Mouse (Mus musculus) forebrain, embryonic 16.5 days (tissue): ENCODE measurements around the gene Prdx2. TPM values are rescaled to one million over a fixed set of nuclear protein-coding genes. Genes with fewer than 3 reads are reported as not detected.

Source experiments
- ATAC-seq: fragments of 200-750 bp; cut with Nextera tagmentation; 2 replicates; pipeline ENCODE4 v1.8.0; 2017; ENCODE audit warnings: mild to moderate bottlenecking, moderate library complexity
- H3K27ac ChIP-seq: fragments of 300-500 bp; sonication (generic); 2 replicates; pipeline ENCODE4 v1.5.1; 2014; ENCODE audit warnings: low read length, control low read depth
- H3K27me3 ChIP-seq: fragments of 300-500 bp; sonication (generic); replicated peaks from 2 replicates; pipeline ENCODE4 v1.6.1; 2014; ENCODE audit warnings: low read length; ENCODE audit not compliant: control insufficient read depth, insufficient read depth
- H3K36me3 ChIP-seq: fragments of 300-500 bp; sonication (generic); 2 replicates; pipeline ENCODE4 v1.6.1; 2014; ENCODE audit not compliant: control insufficient read depth, insufficient read depth
- H3K4me1 ChIP-seq: fragments of 300-500 bp; sonication (generic); replicated peaks from 2 replicates; pipeline ENCODE4 v1.6.1; 2014; ENCODE audit warnings: low read length; ENCODE audit not compliant: control insufficient read depth, insufficient read depth
- H3K4me2 ChIP-seq: fragments of 300-500 bp; sonication (generic); 2 replicates; pipeline ENCODE4 v1.6.1; 2014; ENCODE audit warnings: mild to moderate bottlenecking, low read length, control low read depth
- H3K4me3 ChIP-seq: fragments of 300-500 bp; sonication (generic); replicated peaks from 2 replicates; pipeline ENCODE4 v1.5.1; 2014; ENCODE audit warnings: mild to moderate bottlenecking, low read length, control low read depth
- H3K9ac ChIP-seq: fragments of 300-500 bp; sonication (generic); replicated peaks from 2 replicates; pipeline ENCODE4 v1.6.1; 2014; ENCODE audit warnings: low read depth, low read length, control low read depth
- H3K9me3 ChIP-seq: fragments of 300-500 bp; sonication (generic); 2 replicates; pipeline ENCODE4 v1.6.1; 2016; ENCODE audit warnings: low read length; ENCODE audit not compliant: control insufficient read depth
- WGBS: fragments of 180-500 bp; shearing (Covaris S2); extraction: QIAGEN DNeasy Blood & Tissue Kit; methylation state at CpG from one replicate; pipeline ENCODE4 v1.1.7; 2014; 5-methylcytosine and 5-hydroxymethylcytosine counted together
- polyA plus RNA-seq: library from polyadenylated mRNA; unstranded; fragments of >200 nt; fragmentation: Nextera tagmentation; extraction: Ambion mirVana; gene quantifications from 2 replicates; pipeline ENCODE4 v1.2.1, GENCODE M21; 2015

The Prdx2 gene
- polyA plus RNA-seq, 1 experiment from 2014 or later = 1,394 TPM

DNA sequence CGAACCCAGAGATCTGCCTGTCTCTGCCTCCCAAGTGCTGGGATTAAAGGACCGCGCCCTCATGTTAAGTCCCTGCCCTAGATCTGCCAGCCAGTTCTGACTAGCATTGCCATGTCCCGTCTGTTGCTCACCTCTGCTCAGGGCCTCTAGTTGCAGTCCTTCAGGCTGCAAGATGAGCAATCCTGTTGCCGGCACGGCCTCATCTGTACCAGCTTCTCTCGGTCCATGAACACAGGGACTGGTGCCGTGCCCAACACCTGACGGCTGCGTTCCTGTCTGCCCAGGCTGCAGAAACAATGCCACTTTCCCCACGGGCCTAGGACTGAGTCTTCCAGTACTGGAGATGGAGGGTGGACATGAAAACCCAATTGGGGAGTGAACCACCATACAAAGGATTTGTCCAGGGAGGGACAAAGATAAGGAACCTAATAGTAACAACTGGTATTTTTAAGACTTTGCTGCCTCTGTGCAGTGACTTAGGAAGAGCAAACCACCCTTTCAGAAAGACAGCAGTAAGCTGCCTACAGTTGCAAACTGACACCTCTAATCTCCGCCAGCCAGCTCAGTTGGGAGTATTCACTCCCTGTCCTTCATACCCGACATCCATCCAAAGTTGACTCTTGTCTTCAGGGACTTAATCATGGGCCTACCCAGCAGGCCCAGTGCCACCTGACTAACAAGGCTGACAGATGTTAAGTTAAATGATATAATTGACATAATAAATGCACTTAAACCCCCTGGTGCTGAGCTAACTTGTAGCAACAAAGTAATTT is 1.7 kb upstream of the Prdx2 start:
- Histone ChIP-seq H3K4me3 (no peak overlapping the region), H3K4me1 (peaks cover 34% of the 10 kb centered on the region), H3K36me3 (peaks cover 4% of the 10 kb centered on the region; the same call in 1 of the 2 replicates), H3K9ac (no peak overlapping the region), H3K9me3 (no peaks in the 10 kb centered on the region), H3K27me3 (no peaks in the 10 kb centered on the region), H3K4me2 (no peak overlapping the region), H3K27ac (no peak overlapping the region)
- WGBS = 82% methylated on average over 13 of the region's 13 CpGs
- no peak for ATAC-seq

DNA sequence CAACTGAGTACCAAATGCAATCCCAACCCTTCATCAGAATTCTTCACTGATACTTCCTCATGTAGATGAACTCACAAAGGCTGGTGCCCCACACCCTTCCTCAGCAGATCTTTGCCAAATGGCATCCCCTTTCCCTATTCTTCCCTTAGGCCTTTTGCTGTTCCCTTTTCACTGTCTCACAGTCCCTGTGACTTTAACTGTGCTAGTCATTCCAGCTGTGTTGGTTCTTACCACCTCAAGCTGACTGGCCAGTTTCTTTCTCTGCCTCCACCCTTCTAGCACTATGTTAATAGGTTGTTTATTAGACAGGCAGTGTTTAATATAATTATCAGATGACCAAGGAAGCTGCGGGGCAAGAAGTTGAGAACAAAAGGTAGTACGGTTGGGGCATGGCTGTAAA is 737 bp upstream of the Prdx2 start:
- H3K27ac ChIP-seq = peak overlapping the region; percentile 84
- ATAC-seq = no peak
- peak overlapping the region; percentile 66 for H3K4me3 ChIP-seq
- H3K36me3 ChIP-seq = peaks cover 4% of the 10 kb centered on the region; the same call in 1 of the 2 replicates
- H3K27me3 ChIP-seq = no peaks in the 10 kb centered on the region
- H3K9me3 ChIP-seq = no peaks in the 10 kb centered on the region
- 14% methylated on average over 2 of the region's 2 CpGs for WGBS
- peak overlapping the region; percentile 83 for H3K9ac ChIP-seq
- H3K4me1 ChIP-seq = peaks cover 34% of the 10 kb centered on the region
- peak overlapping the region; percentile 69 for H3K4me2 ChIP-seq

DNA sequence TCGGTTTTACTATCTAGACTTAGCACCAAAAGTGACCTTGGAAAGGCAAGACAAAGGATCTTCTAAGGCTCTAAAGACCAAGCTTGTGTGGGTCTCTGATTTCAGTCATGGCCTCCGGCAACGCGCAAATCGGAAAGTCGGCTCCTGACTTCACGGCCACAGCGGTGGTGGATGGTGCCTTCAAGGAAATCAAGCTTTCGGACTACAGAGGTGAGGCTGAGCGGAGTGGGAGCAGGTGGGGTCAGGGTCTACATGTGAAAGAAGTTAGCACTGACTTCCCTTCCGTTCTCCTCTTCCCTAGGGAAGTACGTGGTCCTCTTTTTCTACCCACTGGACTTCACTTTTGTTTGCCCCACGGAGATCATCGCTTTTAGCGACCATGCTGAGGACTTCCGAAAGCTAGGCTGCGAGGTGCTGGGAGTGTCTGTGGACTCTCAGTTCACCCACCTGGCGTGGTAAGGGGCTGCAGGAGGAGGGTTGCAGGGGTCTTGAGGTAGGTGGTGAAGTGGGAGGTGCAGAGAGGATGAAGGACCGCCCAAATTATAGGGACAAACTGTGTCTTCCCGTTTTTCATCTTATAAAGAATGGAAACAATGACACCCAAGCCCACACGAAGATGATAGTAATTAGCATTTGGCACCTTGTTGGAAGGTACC is 876 bp downstream of the Prdx2 start:
- Histone ChIP-seq H3K4me2 (peak overlapping the region; percentile 69), H3K4me1 (peaks cover 32% of the 10 kb centered on the region), H3K36me3 (peaks cover 8% of the 10 kb centered on the region), H3K4me3 (peak overlapping the region; percentile 66), H3K27ac (peak overlapping the region; percentile 84), H3K9me3 (no peaks in the 10 kb centered on the region), H3K27me3 (no peaks in the 10 kb centered on the region), H3K9ac (peak overlapping the region; percentile 83)
- ATAC-seq = no peak
- 6% methylated on average over 21 of the region's 21 CpGs for WGBS

DNA sequence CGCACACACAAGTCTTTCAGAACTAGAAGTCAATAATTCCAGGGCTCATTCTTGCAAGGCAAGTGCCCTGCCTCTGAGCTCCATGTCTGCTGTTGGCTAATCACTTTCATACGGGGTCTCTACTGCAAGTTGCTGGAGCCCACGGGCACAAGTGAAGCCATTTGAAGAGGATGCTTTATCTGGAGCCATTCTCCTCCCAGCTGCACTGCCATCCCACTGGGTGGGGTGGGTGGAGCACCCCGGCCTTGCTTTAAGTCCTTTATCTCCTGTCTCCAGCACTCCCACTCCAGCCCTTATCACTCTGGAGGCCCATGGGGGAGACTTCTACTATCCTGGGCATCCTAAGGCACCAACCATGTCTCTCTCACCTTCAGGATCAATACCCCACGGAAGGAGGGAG is 1.5 kb downstream of the Prdx2 start:
- 73% methylated on average over 5 of the region's 5 CpGs for whole genome bisulfite sequencing

DNA sequence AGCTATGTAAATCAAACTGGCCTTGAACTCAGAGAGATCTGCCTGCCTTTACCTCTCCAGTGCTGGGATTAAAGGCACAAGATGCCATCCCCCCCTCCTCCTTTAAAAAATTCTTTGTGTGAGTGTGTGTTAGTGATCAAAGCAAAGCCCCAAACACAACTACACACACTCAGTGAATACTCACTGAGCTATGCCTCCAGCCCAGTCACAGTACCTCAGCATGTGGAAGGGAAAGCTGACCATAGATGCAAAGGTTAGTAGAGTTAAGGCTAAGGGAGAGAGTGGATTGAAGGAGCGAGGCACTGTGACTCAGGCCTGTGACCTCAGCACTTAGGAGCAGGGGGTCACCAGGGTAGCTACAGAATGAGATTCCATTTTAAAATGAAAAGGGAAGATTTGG is 3.7 kb downstream of the Prdx2 start:
- no peak overlapping the region for H3K9ac ChIP-seq
- peaks cover 13% of the 10 kb centered on the region for H3K27me3 ChIP-seq
- no peaks in the 10 kb centered on the region for H3K9me3 ChIP-seq
- no peak for ATAC-seq
- no peak overlapping the region for H3K4me3 ChIP-seq
- no peak overlapping the region for H3K4me2 ChIP-seq
- peaks cover 54% of the 10 kb centered on the region for H3K4me1 ChIP-seq
- H3K36me3 ChIP-seq = peaks cover 8% of the 10 kb centered on the region
- 88% methylated on average over 1 of the region's 1 CpGs for WGBS
- H3K27ac ChIP-seq = no peak overlapping the region

More for the DNA sequence above, 1.5 kb downstream of the Prdx2 start:
- peak overlapping the region; percentile 3; the same call in 1 of the 2 replicates for H3K27ac ChIP-seq
- H3K9ac ChIP-seq = peak overlapping the region; percentile 83
- H3K4me1 ChIP-seq = peaks cover 36% of the 10 kb centered on the region
- H3K36me3 ChIP-seq = peaks cover 8% of the 10 kb centered on the region
- H3K9me3 ChIP-seq = no peaks in the 10 kb centered on the region
- peak overlapping the region; percentile 69 for H3K4me2 ChIP-seq
- no peaks in the 10 kb centered on the region for H3K27me3 ChIP-seq
- ATAC-seq = no peak
- peak overlapping the region; percentile 66 for H3K4me3 ChIP-seq

DNA sequence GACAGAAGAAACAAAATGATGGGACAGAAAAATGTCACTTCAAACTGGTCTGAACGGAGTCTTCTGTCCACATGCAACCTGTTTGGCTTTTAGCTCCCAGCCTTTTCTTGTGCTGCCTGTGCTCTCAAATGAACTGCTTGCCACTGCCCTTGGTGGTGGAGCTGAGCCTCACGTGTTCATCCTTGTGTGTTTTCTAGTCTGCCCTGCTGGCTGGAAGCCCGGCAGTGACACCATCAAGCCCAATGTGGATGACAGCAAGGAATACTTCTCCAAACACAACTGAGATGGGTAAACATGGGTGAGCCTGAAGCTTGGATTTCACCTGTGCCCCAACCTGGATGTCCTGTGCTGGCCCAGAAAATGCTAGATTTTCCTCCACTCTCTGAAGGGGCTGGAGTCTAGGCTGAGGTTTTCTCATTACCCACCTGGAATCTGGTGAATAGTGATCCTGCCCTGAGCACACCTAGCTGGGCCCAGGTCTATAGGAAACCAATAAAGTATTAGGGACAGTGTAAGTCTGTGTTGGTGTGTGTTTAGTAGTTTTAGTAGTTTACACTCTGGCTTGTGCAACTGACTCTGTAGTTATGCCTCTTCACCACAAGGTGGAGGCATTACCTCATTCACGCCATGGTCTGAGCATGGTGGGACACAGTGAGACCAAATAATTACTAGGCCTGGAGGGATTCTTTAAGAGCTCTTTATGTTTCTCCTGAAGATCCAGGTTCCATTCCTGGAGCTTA is 4.6 kb downstream of the Prdx2 start:
- no peaks in the 10 kb centered on the region for H3K9me3 ChIP-seq
- H3K27ac ChIP-seq = no peak overlapping the region
- H3K9ac ChIP-seq = no peak overlapping the region
- H3K4me1 ChIP-seq = peaks cover 57% of the 10 kb centered on the region
- H3K4me2 ChIP-seq = no peak overlapping the region
- ATAC-seq = peak; percentile 18; the same call in 1 of the 2 replicates
- H3K27me3 ChIP-seq = peaks cover 17% of the 10 kb centered on the region
- H3K4me3 ChIP-seq = no peak overlapping the region
- WGBS = 56% methylated on average over 4 of the region's 4 CpGs
- peaks cover 8% of the 10 kb centered on the region for H3K36me3 ChIP-seq

- H3K4me1 ChIP-seq = peaks cover 60% of the 10 kb centered on the region
- no peak overlapping the region for H3K4me3 ChIP-seq
- WGBS = 76% methylated on average over 8 of the region's 8 CpGs
These were observed 5.3 kb downstream of the Prdx2 start for GRCm38 (mm10) chr8:84974543-84975142.

GRCm38 (mm10) chr8:84975434-84975833 is 6.0 kb downstream of the Prdx2 start:
- no peak overlapping the region for H3K9ac ChIP-seq
- no peak overlapping the region for H3K27ac ChIP-seq
- peak overlapping the region; percentile 91; the same call in 1 of the 2 replicates for H3K4me2 ChIP-seq
- H3K36me3 ChIP-seq = peaks cover 8% of the 10 kb centered on the region
- H3K9me3 ChIP-seq = no peaks in the 10 kb centered on the region
- no peak for ATAC-seq
- H3K4me1 ChIP-seq = peaks cover 68% of the 10 kb centered on the region
- WGBS = 31% methylated on average over 7 of the region's 7 CpGs
- no peak overlapping the region for H3K4me3 ChIP-seq
- H3K27me3 ChIP-seq = peaks cover 18% of the 10 kb centered on the region

More at GRCm38 (mm10) chr8:84974543-84975142, 5.3 kb downstream of the Prdx2 start:
- ATAC-seq = no peak
- peaks cover 8% of the 10 kb centered on the region for H3K36me3 ChIP-seq
- no peak overlapping the region for H3K27ac ChIP-seq
- H3K9ac ChIP-seq = no peak overlapping the region
- peaks cover 18% of the 10 kb centered on the region for H3K27me3 ChIP-seq
- no peak overlapping the region for H3K4me2 ChIP-seq
- no peaks in the 10 kb centered on the region for H3K9me3 ChIP-seq
